Mouse (Mus musculus) adrenal gland, adult 18-20 months (tissue): Measurements from ENCODE around the gene Tmem94. TPM values are rescaled to one million over a fixed set of nuclear protein-coding genes. Genes with fewer than 3 reads are reported as not detected.

Source experiments
- DNase-seq, 2 experiments: peaks; one replicate each; pipeline ENCODE4 v3.0.0; 2021 to 2022; ENCODE audit warnings: low spot score in 2 of 2
- total RNA-seq, 2 experiments: library from RNA; stranded (reverse); gene quantifications; 1 replicate in 1 of 2; 2 replicates in 1 of 2; pipeline ENCODE4 v1.2.3; 2021

The Tmem94 gene
- total RNA-seq, 2 experiments from 2014 or later = 57.3 to 70.3 TPM

DNA sequence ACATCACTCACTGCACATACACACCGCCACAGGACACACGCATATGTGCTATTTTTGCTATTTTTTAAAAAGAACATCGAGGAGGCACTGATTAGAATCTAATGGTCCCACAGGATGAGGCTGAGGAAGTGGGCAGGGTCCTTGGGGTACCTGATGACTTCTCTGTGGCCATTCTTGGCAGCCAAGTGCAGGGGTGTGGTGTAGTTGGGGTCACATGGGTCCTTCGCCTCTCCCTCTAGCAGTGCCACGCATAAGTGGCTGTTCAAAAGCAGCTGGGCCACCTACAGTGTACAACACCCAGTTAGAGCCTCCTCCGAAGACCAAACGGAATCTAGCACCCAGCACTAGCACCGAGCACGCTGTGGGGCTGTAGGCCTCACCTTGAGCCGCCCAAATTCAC lies 40.9 kb downstream of the Tmem94 start:
- no peak for DNase-seq

DNA sequence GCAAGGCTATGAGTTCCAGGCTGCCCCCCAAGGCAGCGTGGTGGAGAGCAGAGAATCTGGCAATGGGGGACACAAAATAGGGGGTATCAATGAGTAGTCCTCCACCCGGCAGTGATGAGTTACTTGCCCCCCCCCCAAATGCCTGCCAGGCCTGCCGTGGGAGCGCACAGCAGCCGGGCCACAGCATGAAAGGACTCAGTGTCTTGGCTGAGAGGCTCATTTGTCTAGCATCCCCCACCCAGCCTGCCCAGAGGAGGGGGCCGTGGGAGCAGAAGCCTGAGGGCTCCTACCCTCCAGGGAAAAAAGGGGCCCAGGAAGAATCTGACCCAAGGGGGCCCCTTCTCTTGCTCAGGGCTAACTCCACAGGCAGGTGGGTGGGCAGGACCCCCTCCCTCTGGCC lies 42.1 kb downstream of the Tmem94 start:
- DNase-seq = no peak

DNA sequence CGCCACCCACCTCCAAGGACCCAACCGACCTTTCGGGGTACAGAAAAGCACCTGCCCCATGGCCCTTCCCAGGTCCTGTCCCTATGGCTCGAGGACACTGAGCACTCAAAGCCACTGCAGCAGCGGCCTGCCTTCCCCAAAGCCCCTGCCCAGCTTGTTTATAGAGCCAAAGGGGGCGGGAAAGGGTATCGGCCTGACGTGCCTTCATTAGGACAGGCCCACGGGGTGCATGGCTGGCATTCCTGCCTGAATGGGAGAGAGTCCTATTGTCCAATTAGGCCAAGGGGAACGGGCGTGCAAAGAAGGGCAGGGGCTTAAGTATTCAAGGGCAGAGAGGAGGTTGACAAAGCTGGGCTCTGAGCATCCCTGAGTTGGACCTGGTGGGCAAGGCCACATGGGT lies 42.7 kb downstream of the Tmem94 start:
- no peak for DNase-seq

DNA sequence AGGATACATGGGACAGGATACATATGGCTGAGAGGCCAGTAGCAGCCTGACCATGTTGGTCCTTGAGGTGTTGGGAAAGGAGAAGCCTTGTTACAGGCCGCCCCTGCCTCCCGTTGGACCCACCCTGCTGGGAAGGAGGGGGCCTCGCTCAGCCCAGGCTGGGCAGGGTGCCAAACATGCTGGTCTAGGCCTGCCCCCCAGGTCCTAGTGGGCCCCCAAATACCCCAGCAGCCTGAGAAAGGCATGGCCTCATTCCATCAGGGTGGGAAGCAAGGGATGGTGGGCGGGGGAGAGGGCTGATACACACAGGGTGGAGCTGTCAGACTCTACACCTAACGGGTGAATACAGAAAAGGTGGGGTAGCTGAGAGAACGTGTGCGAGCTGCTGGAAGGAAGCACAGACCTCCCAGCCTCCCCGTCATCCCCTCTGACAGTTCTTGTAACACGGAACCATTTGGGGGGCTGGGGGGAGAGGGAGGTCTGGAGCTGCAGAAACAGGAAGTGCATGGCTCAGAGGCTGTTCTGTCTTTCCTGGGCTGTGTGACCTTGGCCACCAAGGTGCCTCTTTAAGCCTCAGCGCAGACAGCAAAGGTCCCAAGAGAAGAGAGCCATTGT lies 43.6 kb downstream of the Tmem94 start:
- peak in 1 of 2 experiments; percentile 63 for DNase-seq

DNA sequence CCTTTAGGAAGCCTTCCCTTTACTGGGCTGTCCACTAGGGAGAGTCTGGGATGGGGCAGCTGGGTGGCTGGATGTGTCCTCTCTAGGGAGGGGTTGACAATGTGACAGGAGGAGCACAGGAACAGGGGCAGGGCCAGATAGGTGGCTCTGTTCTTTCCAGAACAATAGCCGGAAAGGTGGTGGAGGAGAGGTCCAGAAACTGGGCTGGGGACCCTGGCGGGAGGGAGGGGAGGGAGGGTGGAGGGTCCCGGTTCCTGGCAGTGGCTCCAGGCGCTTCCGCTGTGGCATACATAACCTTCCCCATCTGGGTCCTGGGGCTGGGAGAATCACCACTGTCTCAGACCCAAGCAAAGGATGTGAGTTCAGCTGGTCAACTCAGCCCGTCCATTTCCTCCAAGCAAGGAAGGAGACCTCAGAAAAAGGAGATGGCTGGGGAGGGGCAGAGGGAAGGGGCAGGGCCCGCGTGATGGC lies 44.1 kb downstream of the Tmem94 start:
- DNase-seq = no peak

DNA sequence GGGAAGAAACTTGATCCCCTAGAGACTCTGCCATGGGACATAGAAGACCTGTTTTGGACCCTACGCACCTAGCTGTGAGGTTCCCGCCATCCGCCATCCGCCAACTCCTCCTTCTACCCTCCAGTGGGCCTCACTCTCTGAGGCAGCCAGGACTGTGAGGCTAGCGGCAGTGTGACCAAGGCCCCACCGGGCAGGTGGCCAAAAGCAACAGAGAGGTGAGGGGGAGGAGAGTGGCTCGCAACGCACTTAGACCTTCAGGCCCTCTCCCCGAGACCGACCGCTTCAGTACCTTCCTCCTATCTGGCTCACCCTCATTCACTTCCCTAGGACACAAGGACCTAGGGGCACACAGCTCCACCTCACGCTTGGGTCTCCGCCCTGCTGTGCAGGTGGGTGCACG lies 45.1 kb downstream of the Tmem94 start:
- peak; percentile 69 to 74 for DNase-seq

DNA sequence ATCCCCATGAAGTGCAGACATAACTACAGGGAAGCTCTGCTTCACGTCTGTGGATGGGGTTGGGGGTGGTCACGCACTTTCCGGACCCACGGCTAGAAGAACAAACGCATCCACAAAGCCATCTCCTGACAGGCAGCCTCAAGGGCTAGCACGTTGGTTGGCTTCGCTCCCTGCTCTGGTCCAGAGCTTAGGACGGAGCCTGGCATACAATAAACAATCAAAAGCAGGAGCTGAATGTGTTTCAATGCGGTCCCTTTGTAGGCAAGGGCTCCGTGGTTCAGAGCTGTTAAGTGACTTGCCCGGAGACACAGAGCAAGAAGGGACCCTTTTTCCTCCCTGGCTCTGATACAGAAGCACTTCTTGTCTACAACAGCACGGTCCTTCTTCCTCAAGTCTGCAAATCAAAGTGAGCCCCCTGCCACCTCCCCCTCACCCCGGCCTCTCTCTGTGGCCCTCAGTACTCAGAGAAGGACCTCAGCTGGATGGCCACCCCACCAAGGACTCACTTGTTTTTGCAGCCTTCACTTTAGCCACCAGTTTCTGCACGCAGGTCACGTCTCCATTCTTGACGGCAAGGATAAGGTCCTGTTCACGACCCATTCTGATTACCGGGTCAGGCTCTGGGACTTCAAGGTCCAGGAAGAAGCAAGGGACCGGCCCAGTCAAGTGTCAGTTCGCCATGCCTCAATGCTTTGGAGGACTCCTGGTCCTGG lies 46.3 kb downstream of the Tmem94 start:
- no peak for DNase-seq

DNA sequence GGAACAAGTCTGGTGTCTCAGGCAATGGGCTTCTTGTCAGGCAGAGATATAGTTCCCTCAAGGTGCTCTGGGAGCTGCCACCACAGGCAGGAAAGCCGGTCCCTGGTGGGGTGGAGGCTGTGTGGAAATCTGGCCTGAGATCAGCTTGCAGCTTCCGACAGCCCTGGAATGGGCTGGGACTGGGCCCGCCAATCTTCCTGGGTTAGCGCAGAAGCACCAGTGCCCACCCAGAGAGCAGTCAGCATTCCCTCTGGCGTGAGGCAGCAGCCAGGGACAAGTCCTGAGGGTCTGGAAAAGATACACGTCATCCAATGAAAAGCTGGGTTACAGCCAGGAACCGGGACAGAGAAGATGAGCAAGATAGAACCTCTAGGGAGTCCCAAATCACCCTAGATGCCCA lies 46.9 kb downstream of the Tmem94 start:
- peak in 1 of 2 experiments; percentile 50 for DNase-seq

DNA sequence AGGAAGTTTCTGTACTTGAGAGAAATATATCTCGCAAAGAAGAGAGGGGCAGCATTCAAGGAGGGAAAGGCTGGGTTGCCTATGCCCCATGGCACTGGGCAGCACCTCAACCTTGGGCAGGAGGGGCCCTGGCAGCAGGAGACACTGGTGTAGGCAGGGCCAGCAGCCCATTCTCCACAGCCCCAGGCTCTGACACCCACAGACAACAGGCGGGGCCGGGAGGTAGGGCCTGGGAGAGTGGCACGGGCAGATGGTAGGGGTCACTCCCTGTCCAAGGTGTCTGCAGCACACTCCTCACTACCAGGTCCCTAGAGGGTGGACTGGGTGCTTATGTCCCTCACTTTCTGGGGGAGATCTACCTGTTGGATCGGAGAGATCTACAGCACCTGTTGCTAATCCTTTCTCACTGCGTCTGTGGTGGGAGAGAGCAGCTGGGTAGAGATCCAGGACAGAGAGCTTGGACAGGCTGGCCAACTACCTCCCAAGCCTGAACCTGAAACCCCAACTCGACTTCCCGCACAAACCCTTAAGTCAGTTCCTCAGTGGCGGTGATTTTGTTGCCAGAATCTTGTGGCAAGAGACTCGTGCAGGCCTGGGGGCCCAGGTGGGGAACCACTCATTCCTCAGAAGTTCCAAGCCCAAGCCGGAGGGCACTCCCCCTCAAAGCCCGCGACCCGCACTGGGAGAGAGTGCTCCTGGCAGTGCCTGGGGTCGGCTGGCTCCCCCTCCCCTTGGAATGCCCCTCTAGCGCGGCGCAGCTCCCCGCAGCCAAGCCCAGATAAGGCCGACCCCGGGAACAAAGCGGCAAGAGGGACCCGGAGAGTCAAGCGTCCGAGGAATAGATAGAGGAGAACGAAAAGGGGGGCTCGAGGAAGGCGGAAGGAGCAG lies 47.5 kb downstream of the Tmem94 start:
- DNase-seq = peak in 1 of 2 experiments; percentile 52

DNA sequence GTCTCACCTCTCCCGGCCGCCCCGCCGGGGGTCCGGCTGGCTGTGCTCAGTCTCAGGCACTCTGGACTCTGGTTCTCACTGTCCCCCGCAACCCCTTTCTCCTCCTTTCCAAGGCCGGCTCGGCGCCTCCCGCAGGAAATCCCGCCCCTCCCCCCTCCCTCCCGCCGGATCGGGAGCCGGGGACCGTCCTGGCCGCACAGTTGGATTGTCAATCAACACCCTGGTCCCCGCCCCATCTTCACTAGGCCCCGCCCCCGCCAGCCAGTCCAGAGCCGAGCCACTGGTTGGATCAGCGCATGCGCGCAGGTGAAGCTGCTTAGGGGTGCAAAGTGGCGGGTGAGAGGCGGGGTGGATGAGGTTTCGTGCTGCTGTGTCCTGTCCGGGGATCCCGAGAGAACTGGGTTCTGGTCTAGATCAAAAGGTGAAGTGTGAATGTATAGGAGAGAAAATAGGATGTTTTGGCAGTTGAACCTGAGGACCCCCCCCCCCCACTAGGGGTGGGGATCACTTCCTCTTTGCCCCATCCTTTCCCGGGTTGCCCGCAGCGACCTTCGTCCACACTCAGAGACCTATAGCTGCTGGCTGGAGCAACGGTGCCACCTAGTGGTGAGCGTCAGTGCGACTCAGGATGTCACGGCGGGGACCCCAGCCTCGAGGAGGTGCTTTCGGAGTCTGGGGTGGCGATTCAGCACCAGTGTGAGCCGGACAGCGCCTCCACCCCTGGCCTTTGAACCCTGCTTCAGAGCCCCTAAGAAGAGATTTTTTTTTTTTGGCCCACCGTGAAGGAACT lies 48.5 kb downstream of the Tmem94 start, which contains the start of gene Caskin2:
Gene Caskin2 (minus strand): TSS at position 133 of the 790 bp plus-strand sequence.
- peak; percentile 95 for DNase-seq

DNA sequence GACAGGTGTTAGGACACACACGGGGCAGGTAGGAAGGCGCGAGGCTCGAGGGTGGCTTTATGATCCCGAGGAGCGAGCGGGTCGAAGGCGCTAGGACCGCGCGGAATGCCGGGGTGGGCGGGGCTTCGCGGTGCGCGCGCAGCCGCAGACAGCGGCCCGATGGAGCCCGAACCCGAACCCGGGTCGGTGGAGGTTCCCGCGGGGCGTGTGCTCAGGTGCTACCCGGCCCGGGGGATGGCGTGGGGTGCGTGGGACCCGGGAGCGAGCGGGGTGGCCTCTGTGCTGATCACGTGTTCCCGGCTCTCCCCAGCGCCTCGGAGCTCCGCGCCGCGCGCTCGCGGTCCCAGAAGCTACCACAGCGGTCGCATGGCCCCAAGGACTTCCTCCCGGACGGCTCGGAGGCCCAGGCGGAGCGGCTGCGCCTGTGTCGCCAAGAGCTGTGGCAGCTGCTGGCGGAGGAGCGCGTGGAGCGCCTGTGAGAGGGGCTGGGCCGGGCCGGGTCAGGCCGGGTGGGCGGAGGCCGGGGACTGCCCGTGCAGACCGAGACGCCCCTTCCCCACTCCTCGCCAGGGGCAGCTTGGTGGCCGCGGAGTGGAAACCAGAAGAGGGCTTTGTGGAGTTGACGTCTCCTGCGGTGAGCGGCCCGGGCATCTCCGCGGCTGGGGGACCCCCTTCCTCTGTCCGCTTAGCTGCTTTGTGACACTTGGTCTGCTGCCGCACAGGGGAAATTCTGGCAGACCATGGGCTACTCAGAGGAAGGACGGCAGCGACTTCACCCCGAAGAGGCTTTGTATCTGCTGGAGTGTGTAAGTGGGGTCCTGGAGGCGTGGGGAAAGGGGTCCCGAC lies 49.6 kb downstream of the Tmem94 start, which contains the start of gene Tsen54:
Gene Tsen54 (plus strand): TSS at position 120 of the 846 bp plus-strand sequence.
- peak; percentile 91 to 95 for DNase-seq

DNA sequence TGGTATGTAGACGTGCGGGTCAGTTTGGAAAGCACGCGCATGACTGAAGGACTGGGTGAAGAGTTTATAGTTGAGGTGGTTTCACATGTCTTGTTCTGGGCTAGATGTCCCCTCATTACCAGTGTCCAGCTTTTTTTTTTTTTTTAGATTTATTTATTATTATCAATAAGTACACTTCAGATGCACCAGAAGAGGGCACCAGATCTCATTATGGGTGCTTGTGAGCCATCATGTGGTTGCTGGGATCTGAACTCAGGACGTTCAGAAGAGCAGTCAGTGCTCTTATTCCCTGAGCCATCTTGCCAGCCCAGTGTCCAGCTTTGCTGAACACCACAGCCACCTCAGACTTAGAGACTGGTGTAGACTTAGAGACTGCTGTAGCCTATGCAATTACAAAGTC lies 52.1 kb downstream of the Tmem94 start:
- no peak for DNase-seq

DNA sequence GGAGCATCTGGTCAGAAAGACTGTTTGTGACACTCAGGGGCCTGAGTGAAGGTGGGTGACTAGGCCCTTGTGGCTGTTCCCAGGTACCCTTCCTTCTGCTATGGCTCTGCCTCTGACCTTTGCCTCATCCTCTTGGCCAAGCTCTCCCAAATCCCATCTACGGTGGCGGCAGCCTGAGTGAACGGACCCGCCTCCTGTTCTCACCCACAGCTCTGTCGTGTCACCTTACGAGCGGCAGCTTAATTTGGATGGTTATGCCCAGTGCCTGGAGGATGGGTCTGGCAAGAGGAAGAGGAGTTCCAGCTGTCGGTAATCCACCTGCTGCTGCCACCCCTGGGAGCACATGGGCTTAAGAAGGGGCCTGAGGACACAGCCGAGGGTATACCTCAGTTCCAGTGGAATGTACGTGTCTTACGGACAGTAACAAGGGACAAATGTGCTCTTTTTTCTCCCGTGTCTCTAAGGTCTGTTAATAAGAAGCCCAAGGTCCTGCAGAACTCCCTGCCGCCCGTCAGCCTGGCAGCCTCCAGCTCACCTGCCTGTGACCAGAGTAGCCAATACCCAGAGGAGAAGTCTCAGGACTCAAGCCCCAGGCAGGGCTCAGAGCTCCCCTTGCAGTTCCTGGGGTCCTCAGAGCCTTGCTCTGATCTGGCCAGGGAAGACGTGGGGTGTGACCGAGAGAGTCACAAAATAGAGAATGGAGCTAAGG lies 54.8 kb downstream of the Tmem94 start:
- no peak for DNase-seq

DNA sequence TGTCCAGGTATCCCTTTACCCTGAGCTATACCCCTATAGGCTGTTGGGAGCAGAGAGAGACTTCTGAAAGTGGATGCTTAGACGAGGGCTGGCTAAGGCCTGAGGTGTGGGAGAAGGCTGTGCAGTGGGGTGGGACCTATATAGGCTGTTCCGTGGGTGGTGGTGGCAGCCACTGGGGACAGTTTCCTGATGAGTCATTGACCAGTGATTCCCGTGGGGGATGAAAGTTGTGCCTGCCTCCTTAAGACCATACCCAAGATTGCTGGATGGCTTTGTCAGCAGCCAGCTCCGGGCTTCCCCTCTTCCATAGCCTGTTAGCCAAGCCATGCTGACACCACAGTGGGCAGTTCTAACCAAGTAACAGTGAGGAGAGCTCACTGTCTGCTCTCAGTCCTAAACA lies 55.8 kb downstream of the Tmem94 start:
- DNase-seq = no peak

DNA sequence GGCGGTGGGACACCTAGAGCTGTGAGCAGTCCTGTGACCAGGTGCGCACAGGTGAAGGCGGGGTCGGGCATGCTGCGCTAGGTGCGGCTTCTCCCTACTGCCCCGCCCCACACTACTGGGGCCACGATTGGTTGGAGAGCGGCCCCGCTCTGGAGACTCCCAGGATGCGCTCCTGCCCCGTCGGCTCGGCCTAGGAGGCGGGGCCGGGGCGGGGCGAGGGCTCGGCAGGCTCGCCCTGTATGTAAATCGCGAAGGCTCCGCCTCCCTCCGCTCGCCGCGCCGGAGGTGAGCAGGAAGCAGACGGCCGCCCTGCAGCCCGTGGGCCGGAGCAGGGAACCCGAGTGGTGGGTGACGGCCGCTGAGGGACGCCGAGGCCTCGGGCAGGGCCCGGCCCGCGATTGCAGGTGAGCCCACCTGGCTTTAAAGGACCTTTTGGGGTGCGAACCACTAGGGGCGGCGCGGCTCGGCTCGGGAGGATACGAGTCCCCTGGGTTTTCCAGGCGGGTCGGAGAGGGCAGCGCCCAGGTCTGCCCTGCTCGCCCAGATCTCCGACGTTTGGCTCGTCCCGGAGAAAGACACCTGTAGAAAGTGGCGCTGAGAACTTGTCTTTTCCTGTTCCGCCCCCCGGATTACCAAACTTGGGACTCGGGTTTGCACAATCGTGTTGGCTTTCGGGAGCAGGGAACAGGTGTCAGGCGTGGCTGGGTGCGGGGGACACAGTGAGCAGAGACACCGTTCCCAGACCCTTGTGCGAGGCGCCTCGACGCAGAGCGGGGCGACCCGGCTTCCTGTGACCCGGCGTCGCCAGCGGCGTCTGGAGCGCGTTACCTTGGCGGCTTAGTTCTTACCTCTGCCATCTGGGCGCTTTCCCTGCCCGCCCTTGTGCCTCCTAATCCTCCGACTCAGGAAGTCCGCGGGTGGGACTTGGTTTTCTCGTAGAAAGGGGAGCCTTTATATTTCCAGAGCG lies 58.8 kb downstream of the Tmem94 start, which contains the start of gene Llgl2:
Gene Llgl2 (plus strand): TSS at position 276 of the 967 bp plus-strand sequence.
- peak; percentile 85 to 87 for DNase-seq

DNA sequence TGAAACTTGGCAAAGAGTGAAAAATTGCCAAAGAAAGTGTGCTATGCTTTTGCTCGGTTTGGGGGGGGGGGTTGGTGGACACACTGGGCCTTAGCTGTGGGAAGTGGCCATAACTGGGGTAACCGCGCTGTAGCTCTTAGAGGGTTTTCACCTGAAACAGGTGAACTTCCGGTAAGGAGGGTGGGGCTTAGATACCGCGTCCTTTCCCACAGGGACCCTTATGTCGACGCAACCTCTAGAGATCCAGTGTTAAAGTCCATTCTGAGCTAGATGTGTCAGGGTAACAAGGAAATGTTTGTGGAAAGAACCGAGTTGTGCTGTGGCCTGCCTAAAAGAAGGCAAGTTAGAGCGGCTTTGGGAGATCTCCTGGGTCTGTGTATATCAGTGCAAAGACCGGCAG lies 59.6 kb downstream of the Tmem94 start:
- DNase-seq = no peak

DNA sequence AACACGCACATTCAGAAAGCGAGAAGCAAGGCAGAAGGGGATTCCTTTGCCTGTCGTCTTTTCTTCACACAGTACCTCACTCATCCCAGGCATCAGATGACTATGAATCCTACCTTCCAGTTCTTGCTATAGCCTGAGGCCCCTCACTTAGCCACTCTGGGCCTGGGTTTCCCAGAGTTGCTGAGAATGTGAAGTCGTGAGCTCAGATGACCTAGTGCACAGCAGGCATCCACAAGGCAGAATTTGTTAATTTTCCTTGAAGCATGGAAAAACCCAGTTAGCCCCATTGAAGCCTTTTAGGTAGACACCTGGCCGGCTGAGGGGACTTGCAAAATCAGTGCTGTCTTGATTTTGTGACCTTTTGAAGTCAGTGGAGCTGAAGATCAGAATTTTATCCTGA lies 61.3 kb downstream of the Tmem94 start:
- no peak for DNase-seq

DNA sequence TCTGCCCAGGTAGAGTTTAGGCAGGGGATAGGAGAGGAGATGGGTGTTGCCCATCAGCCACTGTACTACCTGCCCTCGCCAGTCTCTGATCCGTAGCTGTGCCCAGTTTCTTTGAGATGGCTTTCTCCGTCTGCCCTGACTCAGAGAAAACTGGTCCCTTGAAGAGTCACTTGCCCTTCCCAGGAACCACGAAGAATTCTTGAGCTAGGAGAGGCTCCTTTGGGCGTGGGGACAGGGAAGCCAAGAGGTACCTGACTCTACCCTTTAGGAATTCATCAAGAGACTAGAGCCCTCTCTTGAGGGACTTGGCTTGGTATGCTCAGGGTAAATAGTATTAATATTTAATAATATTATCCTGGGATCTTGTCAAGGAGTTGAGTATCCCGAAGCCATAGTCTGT lies 62.4 kb downstream of the Tmem94 start:
- no peak for DNase-seq
